Mouse (Mus musculus) spleen, adult 18-20 months (tissue): ENCODE results near the gene Slc5a6.

Source experiments
- DNase-seq, 2 experiments: peaks; one replicate each; pipeline ENCODE4 v3.0.0; 2022; ENCODE audit warnings: mixed read lengths in 2 of 2

Slc5a6 gene

GRCm38 (mm10) chr5:31000122-31000521 lies 48.6 kb downstream of the Slc5a6 start:
- no peak for DNase-seq

- no peak for DNase-seq
Measured at GRCm38 (mm10) chr5:30999324-30999723, 49.4 kb downstream of the Slc5a6 start.

DNA sequence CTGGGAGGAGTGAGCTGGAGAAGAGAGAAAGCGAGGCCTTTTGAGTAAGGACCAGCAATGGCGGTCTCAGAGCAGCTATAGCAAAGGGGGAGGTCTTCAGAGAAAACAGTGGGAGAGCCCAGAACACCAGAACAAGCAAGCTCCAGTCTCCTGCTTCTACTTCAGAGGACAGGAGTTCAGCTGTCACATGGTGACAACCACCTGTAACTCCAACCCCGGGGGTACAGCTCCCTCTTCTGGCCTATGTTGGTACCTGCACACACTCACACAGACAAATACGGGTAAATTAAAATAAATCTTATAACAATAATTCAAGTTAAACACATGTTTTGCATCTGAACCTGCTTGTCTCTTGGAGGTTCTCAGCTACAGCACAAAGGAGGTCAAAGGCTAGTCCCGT lies 50.4 kb downstream of the Slc5a6 start:
- DNase-seq = peak in 1 of 2 experiments; percentile 30

GRCm38 (mm10) chr5:30994910-30995635 lies 53.7 kb downstream of the Slc5a6 start:
- no peak for DNase-seq

DNA sequence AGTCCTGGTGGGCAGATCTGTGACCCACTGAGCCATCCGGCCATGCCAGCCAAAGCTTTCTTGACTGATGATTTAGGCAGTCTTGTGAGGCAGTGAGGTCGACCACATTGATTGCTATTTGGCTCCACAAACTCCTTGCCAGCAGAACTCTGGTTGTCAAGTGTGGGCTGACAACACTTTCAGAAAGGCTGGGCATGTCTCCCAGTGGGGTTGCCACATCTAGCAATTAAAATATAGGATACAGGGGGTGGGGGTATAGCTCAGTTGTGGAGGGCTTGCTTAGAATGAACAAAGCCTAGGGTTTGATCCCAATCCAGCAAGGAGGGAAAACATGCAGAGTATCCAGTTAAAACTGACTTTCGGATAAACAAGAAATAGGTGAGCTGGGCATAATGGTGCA lies 54.6 kb downstream of the Slc5a6 start:
- DNase-seq = no peak

GRCm38 (mm10) chr5:30992980-30993676 lies 55.6 kb downstream of the Slc5a6 start:
- no peak for DNase-seq
